Mouse (Mus musculus): ENCODE results near the gene Mxd4. TPM values are rescaled to one million over a fixed set of nuclear protein-coding genes. Genes with fewer than 3 reads are reported as not detected.

The Mxd4 gene
- polyA plus RNA-seq, 1 experiment from 2014 or later = 34.3 TPM

- Histone ChIP-seq H3K79me2 (ENCODE audit: inconsistent target) (peaks cover 32% of the 10 kb centered on the region), H3K4me3 (ENCODE audit: inconsistent target) (no peak overlapping the region), H3K36me3 (ENCODE audit: inconsistent target) (no peaks in the 10 kb centered on the region; the same call in 1 of the 2 replicates), H3K27ac (peak overlapping the region; percentile 79)
- 18% methylated on average over 4 of the region's 4 CpGs for WGBS (ENCODE audit: missing documents)
These were observed 16.8 kb downstream of the Mxd4 start for GRCm38 (mm10) chr5:34170726-34171125.

DNA sequence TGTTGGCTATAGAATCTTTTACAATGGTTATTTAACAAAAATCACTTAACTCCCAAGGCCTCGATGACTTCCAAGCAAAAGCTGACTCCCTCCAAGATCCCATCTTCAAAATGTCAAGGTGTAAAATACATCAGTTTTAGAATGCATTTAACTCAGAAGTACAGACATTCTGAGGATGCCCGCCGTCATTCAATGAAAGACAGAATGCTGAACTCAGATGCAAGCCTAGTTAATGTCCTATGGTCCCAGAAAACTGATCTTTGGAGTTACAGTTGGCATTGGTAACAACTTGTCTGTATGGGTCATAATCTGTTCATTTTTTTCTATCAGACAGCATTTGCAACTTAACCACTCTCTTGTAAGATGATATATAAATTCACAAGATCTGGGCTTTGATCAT, 17.6 kb downstream of the Mxd4 start:
- peaks cover 40% of the 10 kb centered on the region for H3K79me2 ChIP-seq (ENCODE audit: inconsistent target)
- peak overlapping the region; percentile 21 for H3K4me3 ChIP-seq (ENCODE audit: inconsistent target)
- 64% methylated on average over 3 of the region's 3 CpGs for WGBS (ENCODE audit: missing documents)
- peak overlapping the region; percentile 79 for H3K27ac ChIP-seq
- H3K36me3 ChIP-seq (ENCODE audit: inconsistent target) = no peaks in the 10 kb centered on the region; the same call in 1 of the 2 replicates

DNA sequence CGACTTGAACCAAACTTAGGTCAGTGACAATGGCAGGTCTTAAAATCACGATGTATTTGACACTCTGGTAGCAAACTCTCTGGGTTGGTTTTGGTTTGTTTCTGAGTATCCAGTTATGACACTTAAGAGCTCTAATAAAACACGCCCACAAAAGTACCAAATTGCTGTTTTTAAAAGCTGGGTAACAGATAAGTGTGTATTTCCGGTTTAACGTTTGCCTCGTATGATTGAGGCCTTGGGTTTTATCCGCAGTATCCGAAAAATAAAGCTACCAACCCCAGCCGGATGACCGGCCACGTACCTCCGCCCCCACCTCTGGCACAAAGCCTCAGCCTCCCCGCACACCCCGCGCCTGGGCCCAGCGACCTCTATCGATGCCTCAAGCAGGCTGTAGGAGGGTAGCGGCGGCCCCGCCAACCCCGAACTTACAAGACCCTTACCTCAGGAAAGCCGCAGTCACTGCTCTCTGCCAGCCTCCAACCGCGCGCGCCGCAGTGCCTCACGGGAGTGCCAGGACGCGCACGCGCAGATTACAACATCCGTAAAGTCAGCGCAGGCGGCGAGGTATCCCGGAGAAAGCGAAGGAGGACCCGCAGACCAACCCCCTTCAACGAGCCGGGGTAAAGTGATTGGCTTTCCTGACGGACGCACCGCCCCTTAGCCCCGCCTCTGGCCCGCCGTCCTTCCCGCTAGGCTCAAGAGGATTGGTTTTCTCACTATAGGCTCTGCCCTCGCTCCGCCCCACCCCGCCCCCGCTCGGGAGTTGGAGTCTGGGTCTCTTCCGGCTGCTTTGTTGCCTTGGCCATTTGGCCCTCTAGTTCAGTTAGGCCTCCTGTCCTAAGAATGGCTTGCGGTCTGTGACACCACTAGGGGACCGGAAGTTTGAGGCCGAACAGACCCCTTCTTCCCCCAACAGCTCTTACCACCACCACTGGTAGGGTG, 18.3 kb downstream of the Mxd4 start, which contains the start of the genes Poln and Haus3:
Gene Poln, minus strand, starts transcription at position 499 of the 942 bp plus-strand sequence.
Gene Haus3, minus strand, starts transcription at position 578 of the 942 bp plus-strand sequence.
- Histone ChIP-seq H3K27ac (peak within 1 kb of the TSS; percentile 79), H3K79me2 (ENCODE audit: inconsistent target) (peaks cover 47% of the 10 kb centered on the region), H3K36me3 (ENCODE audit: inconsistent target) (no peaks in the 10 kb centered on the region; the same call in 1 of the 2 replicates), H3K4me3 (ENCODE audit: inconsistent target) (peak within 1 kb of the TSS; percentile 54)
- under 1% methylated on average over 57 of the region's 57 CpGs for WGBS (ENCODE audit: missing documents)

DNA sequence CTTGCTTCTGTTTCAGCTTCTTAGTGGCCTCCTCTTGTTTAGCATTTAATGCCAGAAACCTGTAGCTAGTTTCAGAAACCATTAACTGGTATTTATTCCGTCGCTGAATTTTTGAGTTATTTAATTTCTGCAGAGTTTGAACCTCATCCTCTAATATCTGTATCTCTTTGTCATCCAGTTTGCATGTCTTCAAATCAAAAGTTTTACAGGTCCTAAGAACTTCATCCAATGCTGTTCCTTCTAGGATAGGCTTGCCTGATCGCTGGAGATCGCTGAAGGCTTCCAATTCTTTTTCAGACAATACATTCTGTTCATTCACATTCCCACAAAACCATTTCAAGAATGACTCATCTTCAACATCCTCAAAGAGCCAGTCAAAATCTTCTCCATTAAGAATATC, 19.7 kb downstream of the Mxd4 start:
- 76% methylated on average over 4 of the region's 4 CpGs for WGBS (ENCODE audit: missing documents)
- H3K27ac ChIP-seq = no peak overlapping the region
- peaks cover 61% of the 10 kb centered on the region for H3K79me2 ChIP-seq (ENCODE audit: inconsistent target)
- peak overlapping the region; percentile 54; the same call in 1 of the 2 replicates for H3K4me3 ChIP-seq (ENCODE audit: inconsistent target)
- no peaks in the 10 kb centered on the region for H3K36me3 ChIP-seq (ENCODE audit: inconsistent target)

DNA sequence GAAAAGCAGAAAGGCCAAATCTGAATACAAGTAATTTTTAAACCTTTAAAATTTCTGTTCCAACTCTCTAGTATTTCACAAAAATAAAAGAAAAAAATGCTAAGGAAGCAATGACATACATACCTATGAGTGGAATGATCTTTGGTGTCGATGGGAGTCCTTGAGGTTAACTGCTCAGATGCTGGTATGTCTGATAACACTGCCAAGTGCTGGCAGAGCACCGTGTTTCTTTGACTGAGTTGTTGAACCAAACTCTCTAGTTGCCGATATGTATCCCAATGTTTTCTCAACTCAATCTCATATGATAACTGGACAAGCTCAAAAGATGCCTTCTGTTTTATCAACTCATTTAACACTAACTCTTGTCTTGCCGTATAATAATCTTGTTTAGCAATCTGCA, 21.7 kb downstream of the Mxd4 start:
- H3K4me3 ChIP-seq (ENCODE audit: inconsistent target) = no peak overlapping the region
- 57% methylated on average over 4 of the region's 4 CpGs for WGBS (ENCODE audit: missing documents)
- no peaks in the 10 kb centered on the region for H3K36me3 ChIP-seq (ENCODE audit: inconsistent target)
- no peak overlapping the region for H3K27ac ChIP-seq
- peaks cover 80% of the 10 kb centered on the region for H3K79me2 ChIP-seq (ENCODE audit: inconsistent target)

- H3K27ac ChIP-seq = no peak overlapping the region
- H3K4me3 ChIP-seq (ENCODE audit: inconsistent target) = no peak overlapping the region
- no peaks in the 10 kb centered on the region for H3K36me3 ChIP-seq (ENCODE audit: inconsistent target)
- H3K79me2 ChIP-seq (ENCODE audit: inconsistent target) = no peaks in the 10 kb centered on the region
These were observed 39.0 kb downstream of the Mxd4 start for GRCm38 (mm10) chr5:34148476-34148875.

GRCm38 (mm10) chr5:34147554-34147953, 40.0 kb downstream of the Mxd4 start:
- Histone ChIP-seq H3K4me3 (ENCODE audit: inconsistent target) (no peak overlapping the region), H3K79me2 (ENCODE audit: inconsistent target) (no peaks in the 10 kb centered on the region), H3K36me3 (ENCODE audit: inconsistent target) (no peaks in the 10 kb centered on the region), H3K27ac (no peak overlapping the region)
- WGBS (ENCODE audit: missing documents) = 96% methylated on average over 3 of the region's 3 CpGs

GRCm38 (mm10) chr5:34139751-34140150, 47.8 kb downstream of the Mxd4 start:
- Histone ChIP-seq H3K79me2 (ENCODE audit: inconsistent target) (no peaks in the 10 kb centered on the region), H3K36me3 (ENCODE audit: inconsistent target) (no peaks in the 10 kb centered on the region), H3K4me3 (ENCODE audit: inconsistent target) (no peak overlapping the region), H3K27ac (no peak overlapping the region)
- WGBS (ENCODE audit: missing documents) = 0% methylated on average over 1 of the region's 1 CpGs

DNA sequence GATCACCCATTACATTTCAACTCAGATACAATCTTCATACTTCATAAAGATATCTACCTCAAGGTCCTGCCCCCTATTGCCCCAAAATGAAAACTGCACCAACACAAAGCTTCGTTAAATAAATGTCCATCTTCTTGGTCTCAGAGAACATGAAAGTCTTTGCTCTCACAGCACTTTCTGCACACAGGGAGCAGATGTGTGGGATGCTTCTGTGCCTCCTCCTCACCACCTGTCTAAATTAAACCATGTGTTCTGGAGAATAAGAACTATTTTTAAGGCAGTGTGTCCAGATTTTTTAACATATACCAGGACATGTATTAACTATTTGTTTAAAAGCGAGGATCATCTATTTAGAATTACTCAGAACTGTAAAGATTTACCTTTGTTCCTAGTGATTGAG, 54.8 kb downstream of the Mxd4 start:
- H3K4me3 ChIP-seq (ENCODE audit: inconsistent target) = no peak overlapping the region
- H3K36me3 ChIP-seq (ENCODE audit: inconsistent target) = no peaks in the 10 kb centered on the region
- H3K27ac ChIP-seq = no peak overlapping the region
- 89% methylated on average over 2 of the region's 2 CpGs for WGBS (ENCODE audit: missing documents)
- H3K79me2 ChIP-seq (ENCODE audit: inconsistent target) = no peaks in the 10 kb centered on the region

DNA sequence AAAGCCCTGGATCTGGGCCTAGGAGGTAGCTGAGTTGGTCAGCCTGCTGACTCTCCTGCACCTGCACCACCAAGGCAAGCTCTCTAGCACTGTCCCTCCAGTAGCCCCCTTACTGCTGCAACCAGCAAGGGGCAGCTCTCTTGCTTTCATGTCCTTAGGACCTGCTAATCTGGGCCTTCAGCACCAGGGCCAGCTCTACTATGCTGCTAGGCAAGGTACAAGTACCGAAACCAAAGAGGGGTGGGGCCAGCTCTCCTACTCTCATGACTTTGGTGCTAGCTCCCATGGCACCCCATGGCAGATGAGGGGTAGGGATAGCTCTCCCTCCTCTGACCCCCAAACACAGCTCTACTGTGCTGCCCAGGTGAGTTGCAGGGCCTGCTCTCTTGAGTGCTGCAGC, 63.4 kb downstream of the Mxd4 start:
- Histone ChIP-seq H3K4me3 (ENCODE audit: inconsistent target) (no peak overlapping the region), H3K36me3 (ENCODE audit: inconsistent target) (no peaks in the 10 kb centered on the region), H3K79me2 (ENCODE audit: inconsistent target) (no peaks in the 10 kb centered on the region), H3K27ac (no peak overlapping the region)
- 92% methylated on average over 1 of the region's 1 CpGs for WGBS (ENCODE audit: missing documents)

Other genes with a start within 250 kb of the Mxd4 start
- gene Gm1673, start 204.3 kb downstream of the Mxd4 start, polyA plus RNA-seq (2018) = 8.0 to 61.4 TPM (median 19.0 TPM) in 3 replicates
- gene Nat8l, start 191.7 kb downstream of the Mxd4 start, polyA plus RNA-seq (2018) = 1.8 to 9.4 TPM (median 5.4 TPM) in 3 replicates
- 0.07 to 0.28 TPM in 2 of 3 replicates, not detected in the other for gene Poln, start 18.3 kb downstream of the Mxd4 start, polyA plus RNA-seq (2018)
- 11.3 to 21.0 TPM (median 14.3 TPM) in 3 replicates for gene Haus3, start 18.2 kb downstream of the Mxd4 start, polyA plus RNA-seq (2018)
- gene Zfyve28, start 100.7 kb upstream of the Mxd4 start, polyA plus RNA-seq (2018) = 3.7 to 7.8 TPM (median 6.6 TPM) in 3 replicates
- not detected in 3 replicates for gene Cfap99, start 100.9 kb upstream of the Mxd4 start, polyA plus RNA-seq (2018)
- 52.5 to 83.1 TPM (median 60.3 TPM) in 3 replicates for gene Rnf4, start 148.6 kb upstream of the Mxd4 start, polyA plus RNA-seq (2018)
- 18.5 to 47.9 TPM (median 18.6 TPM) in 3 replicates for gene Fam193a, start 182.2 kb upstream of the Mxd4 start, polyA plus RNA-seq (2018)

Data from macrophage (primary cell).